ENCODE assay signal across 24 mouse cellular contexts in the genomic region with DNA sequence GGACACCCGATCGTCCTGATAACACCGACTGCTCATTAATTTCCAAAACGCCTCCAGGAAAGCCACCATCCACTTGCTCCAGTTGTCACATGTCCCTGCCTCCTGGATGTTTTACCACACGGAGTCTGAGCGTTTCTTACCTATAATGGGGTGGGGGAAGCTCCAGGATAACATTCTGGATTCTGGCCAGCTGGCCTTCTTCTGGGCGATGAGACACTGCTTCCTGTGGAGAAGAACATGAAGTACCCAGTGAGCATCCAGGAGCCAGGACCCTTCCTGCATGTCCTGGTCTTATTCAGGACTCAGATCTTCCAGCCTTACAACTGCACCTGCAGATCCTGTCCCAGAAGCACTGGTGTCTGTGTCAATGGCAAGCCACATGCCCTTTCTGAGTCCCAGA.
DNase-seq lines count a peak whose midpoint lies in the region; ATAC-seq and TF ChIP-seq lines count a peak whose summit lies in the region.
"Had no signal": no experiment of that assay in that cellular context is flagged by ENCODE, and none has a peak within 500 bp of the region (broad histone marks: within the 10 kb centered on the region; RNA-seq: fewer than 3 reads in every experiment).

No protein-coding gene starts in this region.

- H3K9ac ChIP-seq in heart, embryonic 14.5 days (ENCODE audit: low read length): no peak overlapping the region
- no peak overlapping the region for H3K9ac ChIP-seq in liver, adult 2 months (ENCODE audit: low read depth, low read length)
- H3K9ac ChIP-seq in liver, postnatal 0 days (replicated peaks): no peak overlapping the region
- H3K9ac ChIP-seq in heart, embryonic 15.5 days: no peak overlapping the region
- H3K9ac ChIP-seq: forebrain, embryonic 12.5 days; limb, embryonic 13.5 days; liver, embryonic 14.5 days; midbrain, embryonic 13.5 days; neural tube, embryonic 13.5 days had no signal

- peaks cover 55 to 88% of the 10 kb centered on the region in 2 experiments for H3K4me1 ChIP-seq in heart, embryonic 14.5 days (ENCODE audit: control insufficient read depth in 2 of 2, insufficient read depth in 2 of 2, low read length in 2 of 2)
- 0 out of 2 replicates have a peak, but pooled peaks cover 3% of the 10 kb centered on the region for H3K4me1 ChIP-seq in liver, adult 2 months (ENCODE audit: control insufficient read depth, insufficient read depth, low read length)
- no peaks in the 10 kb centered on the region for H3K4me1 ChIP-seq in liver, postnatal 0 days (ENCODE audit: insufficient read depth)
- peaks cover 86% of the 10 kb centered on the region for H3K4me1 ChIP-seq in heart, embryonic 15.5 days (replicated peaks)
- H3K4me1 ChIP-seq: forebrain, embryonic 12.5 days; midbrain, embryonic 13.5 days; neural tube, embryonic 13.5 days had no signal

- intact Hi-C loops in gastrocnemius, adult 2 months (cut with DNase I): no loop called here
- intact Hi-C loops in heart, postnatal 25 days (cut with DNase I): no loop called here

- H3K27me3 ChIP-seq in heart, embryonic 14.5 days (ENCODE audit: control insufficient read depth, insufficient read depth, low read length): no peaks in the 10 kb centered on the region
- H3K27me3 ChIP-seq in liver, adult 2 months (ENCODE audit: control insufficient read depth, insufficient read depth, low read length): no peaks in the 10 kb centered on the region
- no peaks in the 10 kb centered on the region for H3K27me3 ChIP-seq in liver, postnatal 0 days (ENCODE audit: insufficient read depth, low read length)
- H3K27me3 ChIP-seq in heart, embryonic 15.5 days: no peaks in the 10 kb centered on the region
- H3K27me3 ChIP-seq: forebrain, embryonic 12.5 days; limb, embryonic 13.5 days; midbrain, embryonic 13.5 days; neural tube, embryonic 13.5 days had no signal

- H3K79me2 ChIP-seq in liver, adult 2 months (ENCODE audit: control insufficient read depth, insufficient read depth, low read length): no peaks in the 10 kb centered on the region

- no peak for DNase-seq in gastrocnemius, adult 2 months
- DNase-seq in gastrocnemius, adult 8-10 months (ENCODE audit: low spot score in 2 of 2): no peak
- DNase-seq in heart, postnatal 25 days (ENCODE audit: low spot score): no peak
- DNase-seq in liver, adult 2 months (ENCODE audit: extremely low read depth, low read depth, low spot score): no peak
- DNase-seq in liver, postnatal 0 days: no peak
- no peak for DNase-seq in embryo, embryonic 10 days (ENCODE audit: low spot score)
- DNase-seq: cerebellum, adult 8-10 months; gastrocnemius, postnatal 10 days; layer of hippocampus, postnatal 36 days; right cerebral cortex, adult 18-20 months; thymus, postnatal 14 days had no signal

- H3K4me3 ChIP-seq in gastrocnemius, adult 2 months: no peak overlapping the region
- no peak overlapping the region for H3K4me3 ChIP-seq in heart, embryonic 14.5 days (ENCODE audit: control insufficient read depth in 1 of 2, insufficient read depth in 1 of 2, low read depth in 1 of 2, low read length in 2 of 2)
- no peak overlapping the region for H3K4me3 ChIP-seq in liver, adult 2 months (ENCODE audit: insufficient read depth, low read depth, low read length)
- H3K4me3 ChIP-seq in liver, postnatal 0 days (ENCODE audit: low read depth, low read length): no peak overlapping the region
- no peak overlapping the region for H3K4me3 ChIP-seq in heart, embryonic 15.5 days
- H3K4me3 ChIP-seq: embryonic facial prominence, embryonic 10.5 days; forebrain, embryonic 12.5 days; layer of hippocampus, adult 2 months; limb, embryonic 13.5 days; midbrain, embryonic 13.5 days; neural tube, embryonic 13.5 days had no signal

- TF ChIP-seq EP300 in liver, postnatal 0 days (IDR thresholded peaks at IDR 0.05; ENCODE audit: low read depth): no peak

- WGBS in heart, embryonic 14.5 days: 46% methylated on average over 7 of the region's 7 CpGs
- WGBS in liver, adult 2 months: 83% methylated on average over 7 of the region's 7 CpGs
- WGBS in liver, postnatal 0 days (ENCODE audit: insufficient replicate concordance): 69% methylated on average over 7 of the region's 7 CpGs
- 47% methylated on average over 7 of the region's 7 CpGs for WGBS in heart, embryonic 15.5 days

- peak overlapping the region; percentile 57 for H3K27ac ChIP-seq in gastrocnemius, adult 2 months
- H3K27ac ChIP-seq in heart, embryonic 14.5 days (replicated peaks in 1 of 2; ENCODE audit: control insufficient read depth in 1 of 2, insufficient read depth in 1 of 2, low read depth in 2 of 2, low read length in 2 of 2): peak overlapping the region; percentile 81 to 93
- peak overlapping the region; percentile 60 for H3K27ac ChIP-seq in liver, adult 2 months (replicated peaks; ENCODE audit: insufficient read depth, low read depth, low read length)
- no peak overlapping the region for H3K27ac ChIP-seq in liver, postnatal 0 days (ENCODE audit: low read depth)
- H3K27ac ChIP-seq in heart, embryonic 15.5 days: peak overlapping the region; percentile 87
- H3K27ac ChIP-seq: embryonic facial prominence, embryonic 10.5 days; forebrain, embryonic 12.5 days; layer of hippocampus, adult 2 months; limb, embryonic 13.5 days; liver, embryonic 14.5 days; midbrain, embryonic 13.5 days; neural tube, embryonic 13.5 days; stomach, postnatal 0 days had no signal

- peak overlapping the region; percentile 19; the same call in 1 of the 2 replicates for H3K4me2 ChIP-seq in heart, embryonic 14.5 days (ENCODE audit: low read length)
- H3K4me2 ChIP-seq in liver, postnatal 0 days (ENCODE audit: low read depth, low read length): no peak overlapping the region
- H3K4me2 ChIP-seq in heart, embryonic 15.5 days: 0 out of 2 replicates have a peak overlapping the region, but pooled peaks have one; percentile 3
- H3K4me2 ChIP-seq: forebrain, embryonic 12.5 days; limb, embryonic 13.5 days; midbrain, embryonic 13.5 days; neural tube, embryonic 13.5 days had no signal

- TF ChIP-seq POLR2A in liver, adult 2 months (IDR thresholded peaks at IDR 0.05; ENCODE audit: extremely low read depth, insufficient read depth, low read length): no peak

- no peak for ATAC-seq in heart, embryonic 14.5 days (ENCODE audit: insufficient number of reproducible peaks, insufficient read depth, low FRiP score, low read depth)
- ATAC-seq in liver, postnatal 0 days: no peak
- ATAC-seq in heart, embryonic 15.5 days (replicated peaks; ENCODE audit: insufficient number of reproducible peaks, insufficient read depth, low FRiP score, low read depth): no peak
- ATAC-seq: hindbrain, embryonic 16.5 days; intestine, embryonic 16.5 days; midbrain, embryonic 13.5 days had no signal

- H3K36me3 ChIP-seq in heart, embryonic 14.5 days (ENCODE audit: control insufficient read depth, insufficient read depth, low read length): peaks cover 58% of the 10 kb centered on the region
- H3K36me3 ChIP-seq in liver, adult 2 months (ENCODE audit: control insufficient read depth, insufficient read depth, low read length): no peaks in the 10 kb centered on the region
- H3K36me3 ChIP-seq in liver, postnatal 0 days (replicated peaks; ENCODE audit: insufficient read depth, low read length): no peaks in the 10 kb centered on the region
- peaks cover 19% of the 10 kb centered on the region for H3K36me3 ChIP-seq in heart, embryonic 15.5 days
- H3K36me3 ChIP-seq: forebrain, embryonic 12.5 days; G1E; midbrain, embryonic 13.5 days; neural tube, embryonic 13.5 days had no signal

- H3K9me3 ChIP-seq in heart, embryonic 14.5 days (ENCODE audit: control insufficient read depth, low read length): no peaks in the 10 kb centered on the region
- no peaks in the 10 kb centered on the region for H3K9me3 ChIP-seq in liver, postnatal 0 days (ENCODE audit: low read length)
- no peaks in the 10 kb centered on the region for H3K9me3 ChIP-seq in heart, embryonic 15.5 days (replicated peaks)
- H3K9me3 ChIP-seq: embryonic facial prominence, embryonic 10.5 days; forebrain, embryonic 12.5 days; G1E; limb, embryonic 13.5 days; midbrain, embryonic 13.5 days; neural tube, embryonic 13.5 days had no signal

- no peak for TF ChIP-seq CTCF in gastrocnemius, adult 2 months (IDR thresholded peaks at IDR 0.05)
- TF ChIP-seq CTCF in liver, adult 2 months (IDR thresholded peaks at IDR 0.05; ENCODE audit: low read depth, low read length): no peak
- no peak for TF ChIP-seq CTCF in liver, postnatal 0 days (IDR thresholded peaks at IDR 0.05; ENCODE audit: low read depth)
